Mouse (Mus musculus) ES-Bruce4 (cell line): ENCODE data around the gene Rhag.

Experiments used
- CTCF ChIP-seq: IDR thresholded peaks from one replicate; pipeline ENCODE4 v1.8.1; 2011; ENCODE audit warnings: low read depth, low read length
- EP300 ChIP-seq: IDR thresholded peaks from 2 replicates; pipeline ENCODE4 v1.6.1; 2011; ENCODE audit warnings: low read depth, low read length; ENCODE audit not compliant: insufficient read depth
- POLR2A ChIP-seq: IDR thresholded peaks from one replicate; pipeline ENCODE4 v1.8.1; 2011; ENCODE audit warnings: low read length; ENCODE audit not compliant: insufficient read depth

DNA sequence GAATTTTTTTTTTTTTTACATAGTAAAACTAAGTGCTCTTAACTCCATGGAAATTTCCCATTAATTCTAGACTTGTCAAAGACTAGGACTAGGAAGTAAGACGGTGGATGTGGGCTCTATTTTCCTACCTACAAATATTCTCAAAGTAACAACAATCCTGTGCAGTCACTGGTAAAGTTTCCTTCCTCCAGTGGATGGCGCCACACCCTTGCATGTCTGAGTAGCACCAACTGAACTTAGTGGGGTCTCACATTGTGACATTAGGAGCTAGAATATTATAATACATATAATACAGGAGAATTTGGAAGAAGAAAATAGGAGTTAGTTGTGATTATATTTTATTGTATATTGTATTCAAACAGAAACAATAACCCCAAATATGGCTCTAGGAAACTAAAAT lies 20.9 kb downstream of the Rhag start:
- TF ChIP-seq CTCF, result no peak
- TF ChIP-seq POLR2A, result no peak
- TF ChIP-seq EP300, result no peak
